Mouse (Mus musculus): ENCODE measurements around the gene Zfp867. TPM values are rescaled to one million over a fixed set of nuclear protein-coding genes. Genes with fewer than 3 reads are reported as not detected.
A peak's percentile ranks its signal among the peaks of the same experiment; 100 is the strongest.

Gene Zfp867
- 12.2 TPM in 2 replicates for polyA plus RNA-seq (2015; fragmentation: Nextera tagmentation; extraction: Ambion mirVana)

DNA sequence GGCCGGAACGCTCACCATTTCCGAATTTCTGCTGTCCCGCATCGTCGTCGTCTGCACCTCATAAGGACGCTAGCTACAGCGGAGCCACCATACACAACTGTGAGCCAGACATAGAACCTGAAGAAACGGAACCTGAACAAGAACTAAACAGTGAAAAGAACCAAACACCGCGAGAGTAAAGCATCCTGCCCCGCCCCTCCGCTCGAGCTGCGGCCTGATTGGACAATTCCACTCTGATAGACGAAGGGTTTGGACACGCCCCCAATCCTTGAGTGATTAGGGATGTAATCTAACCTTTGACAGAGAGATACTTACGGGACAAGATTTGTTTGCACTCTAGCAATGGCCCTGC lies at the start of gene Zfp867:
Gene Zfp867, minus strand, starts transcription at position 149 of the 352 bp plus-strand sequence.
- peak within 1 kb of the TSS; percentile 72 for H3K27ac ChIP-seq (replicated peaks)
- ATAC-seq (ENCODE audit: low read depth) = peak; percentile 88
- under 1% methylated on average over 19 of the region's 19 CpGs for WGBS

DNA sequence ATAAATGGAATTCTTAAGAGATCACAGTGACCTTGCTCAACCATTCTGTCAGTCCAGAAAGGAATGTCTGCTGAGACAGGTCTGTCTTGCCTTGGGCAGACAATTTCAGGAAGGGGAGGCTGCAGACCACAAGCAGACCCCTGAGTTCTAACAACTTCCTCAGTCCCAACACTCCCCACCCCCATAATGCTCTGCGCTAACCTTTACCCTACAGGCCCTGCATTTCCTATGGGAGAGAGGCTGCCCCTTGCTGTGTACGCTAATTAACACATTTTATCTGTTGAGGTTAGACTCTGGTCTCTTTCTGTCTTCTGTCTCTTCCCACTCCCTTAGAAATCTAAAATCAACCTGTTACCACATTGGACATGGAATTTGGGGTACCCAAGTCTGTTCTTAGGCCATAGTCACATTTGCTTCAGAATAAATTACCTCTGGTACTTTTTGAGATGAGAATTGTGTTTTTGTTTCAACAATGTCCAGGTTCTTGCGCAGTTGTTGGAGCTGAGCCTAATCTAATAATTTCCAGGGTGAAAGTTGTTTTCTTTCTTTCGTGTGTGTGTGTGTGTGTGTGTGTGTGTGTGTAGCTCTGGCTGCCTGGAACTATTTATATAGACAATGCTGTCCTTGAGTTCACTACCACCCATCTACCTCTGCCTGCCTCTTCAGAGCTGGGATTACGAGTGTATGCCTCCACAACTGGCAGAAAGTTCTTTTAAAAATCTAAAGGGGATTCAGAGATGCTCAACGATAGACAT lies 47.6 kb upstream of the Zfp867 start:
- H3K27me3 ChIP-seq = no peaks in the 10 kb centered on the region
- no peaks in the 10 kb centered on the region for H3K9me3 ChIP-seq
- H3K4me1 ChIP-seq (replicated peaks) = 0 out of 2 replicates have a peak, but pooled peaks cover 9% of the 10 kb centered on the region
- H3K4me3 ChIP-seq = no peak overlapping the region
- no peak for ATAC-seq (ENCODE audit: low read depth)
- no peak overlapping the region for H3K4me2 ChIP-seq
- 71% methylated on average over 6 of the region's 6 CpGs for whole genome bisulfite sequencing
- H3K9ac ChIP-seq = no peak overlapping the region
- no peaks in the 10 kb centered on the region for H3K36me3 ChIP-seq
- no peak overlapping the region for H3K27ac ChIP-seq (replicated peaks)

More for the DNA sequence above, at the start of gene Zfp867:
- Histone ChIP-seq H3K4me3 (peak within 1 kb of the TSS; percentile 75), H3K9ac (peak within 1 kb of the TSS; percentile 88), H3K9me3 (no peaks in the 10 kb centered on the region), H3K4me1 (replicated peaks) (peaks cover 17% of the 10 kb centered on the region), H3K36me3 (0 out of 2 replicates have a peak, but pooled peaks cover 2% of the 10 kb centered on the region), H3K27me3 (no peaks in the 10 kb centered on the region; the same call in 1 of the 2 replicates), H3K4me2 (peak within 1 kb of the TSS; percentile 88)

DNA sequence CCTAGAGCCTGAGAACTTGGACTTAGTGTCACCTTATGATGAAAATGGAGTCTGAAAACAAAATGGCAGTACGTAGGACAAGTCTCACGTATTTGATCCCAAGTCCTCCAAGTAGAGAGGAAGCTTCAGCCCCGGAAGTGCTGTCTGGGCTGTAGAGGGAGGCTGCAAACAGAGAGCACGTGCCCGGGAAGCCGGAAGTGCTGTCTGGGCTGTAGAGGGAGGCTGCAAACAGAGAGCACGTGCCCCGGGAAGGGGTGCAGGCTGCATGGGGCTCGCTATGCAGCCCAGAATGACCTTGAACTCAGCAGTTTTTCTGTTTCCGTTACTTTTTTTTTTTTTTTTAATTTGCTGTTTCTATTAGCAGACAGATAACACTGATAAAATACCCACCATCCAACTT lies 46.0 kb upstream of the Zfp867 start:
- WGBS = 75% methylated on average over 10 of the region's 10 CpGs
- H3K4me1 ChIP-seq (replicated peaks) = 0 out of 2 replicates have a peak, but pooled peaks cover 9% of the 10 kb centered on the region
- H3K4me3 ChIP-seq = no peak overlapping the region
- ATAC-seq (ENCODE audit: low read depth) = no peak
- no peak overlapping the region for H3K9ac ChIP-seq
- H3K27me3 ChIP-seq = no peaks in the 10 kb centered on the region
- no peaks in the 10 kb centered on the region for H3K9me3 ChIP-seq
- H3K4me2 ChIP-seq = no peak overlapping the region
- no peaks in the 10 kb centered on the region for H3K36me3 ChIP-seq
- no peak overlapping the region for H3K27ac ChIP-seq (replicated peaks)

DNA sequence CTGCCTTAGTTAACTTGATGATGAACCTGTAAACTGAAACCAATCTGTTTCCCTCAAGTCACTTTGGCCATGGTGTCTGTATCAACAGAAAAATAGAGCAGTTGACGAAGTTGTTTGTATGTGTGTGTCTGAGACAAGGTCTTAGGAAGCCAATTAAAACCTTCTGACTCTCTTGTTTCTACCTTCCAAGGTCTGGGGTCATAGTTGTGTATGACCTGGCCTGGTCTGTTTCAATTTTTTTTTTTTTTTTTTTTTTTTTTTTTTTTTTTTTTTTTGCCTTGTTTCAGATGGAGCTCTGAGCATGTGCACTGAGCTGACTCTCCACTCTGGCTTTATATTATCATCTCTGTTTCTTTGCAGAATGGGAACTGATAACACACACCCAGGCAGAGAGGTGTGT lies 45.2 kb upstream of the Zfp867 start:
- Histone ChIP-seq H3K27me3 (no peaks in the 10 kb centered on the region), H3K4me3 (no peak overlapping the region), H3K9me3 (no peaks in the 10 kb centered on the region), H3K36me3 (no peaks in the 10 kb centered on the region), H3K27ac (replicated peaks) (no peak overlapping the region), H3K4me1 (replicated peaks) (0 out of 2 replicates have a peak, but pooled peaks cover 9% of the 10 kb centered on the region), H3K4me2 (no peak overlapping the region), H3K9ac (no peak overlapping the region)
- no peak for ATAC-seq (ENCODE audit: low read depth)
- 97% methylated on average over 1 of the region's 1 CpGs for WGBS

DNA sequence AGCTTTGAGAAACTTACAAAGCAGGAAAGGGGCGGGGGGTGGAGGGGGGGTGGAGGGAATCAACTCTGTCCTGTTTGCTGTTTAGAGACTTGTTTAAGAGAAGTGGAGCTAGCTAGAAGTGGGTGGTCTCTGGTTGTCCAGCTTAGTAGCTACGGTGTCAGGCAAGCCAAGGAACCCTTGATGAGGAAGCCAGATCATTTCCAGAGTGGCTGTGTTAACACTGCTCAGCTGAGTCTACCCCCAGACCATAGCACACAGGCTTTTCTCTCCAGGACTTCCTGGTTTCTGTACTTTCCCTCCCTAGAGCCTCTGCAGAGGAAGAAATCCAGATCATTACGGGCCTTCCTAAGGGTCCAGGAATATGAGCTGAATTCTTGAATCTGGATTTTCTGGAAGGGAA lies 42.5 kb upstream of the Zfp867 start:
- H3K4me1 ChIP-seq (replicated peaks) = 0 out of 2 replicates have a peak, but pooled peaks cover 7% of the 10 kb centered on the region
- no peak overlapping the region for H3K4me3 ChIP-seq
- H3K4me2 ChIP-seq = no peak overlapping the region
- H3K27ac ChIP-seq (replicated peaks) = no peak overlapping the region
- no peaks in the 10 kb centered on the region for H3K9me3 ChIP-seq
- no peaks in the 10 kb centered on the region for H3K27me3 ChIP-seq
- 78% methylated on average over 3 of the region's 3 CpGs for WGBS
- no peak for ATAC-seq (ENCODE audit: low read depth)
- no peak overlapping the region for H3K9ac ChIP-seq
- H3K36me3 ChIP-seq = peaks cover 16% of the 10 kb centered on the region

DNA sequence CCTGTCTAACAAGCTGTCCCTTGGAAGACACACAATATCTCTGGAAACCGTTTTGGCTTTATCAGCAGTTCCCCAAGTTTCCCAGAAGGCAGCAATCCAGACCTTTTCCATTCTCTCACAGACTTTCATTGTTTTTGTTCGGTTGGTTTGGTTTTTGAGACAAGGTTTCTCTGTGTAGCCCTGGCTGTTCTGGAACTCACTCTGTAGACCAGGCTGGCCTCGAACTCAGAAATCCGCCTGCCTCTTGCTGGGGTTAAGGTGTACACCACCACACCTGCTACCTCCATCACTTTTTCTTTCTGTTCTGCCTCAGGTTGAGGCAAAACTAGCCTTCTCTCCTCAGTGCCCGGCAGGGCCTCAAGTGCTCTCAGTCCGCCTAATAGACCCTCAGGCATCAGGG lies 42.1 kb upstream of the Zfp867 start:
- Histone ChIP-seq H3K27me3 (no peaks in the 10 kb centered on the region), H3K36me3 (peaks cover 20% of the 10 kb centered on the region), H3K9me3 (no peaks in the 10 kb centered on the region), H3K9ac (no peak overlapping the region), H3K4me2 (no peak overlapping the region), H3K27ac (replicated peaks) (no peak overlapping the region), H3K4me1 (replicated peaks) (0 out of 2 replicates have a peak, but pooled peaks cover 3% of the 10 kb centered on the region), H3K4me3 (no peak overlapping the region)
- WGBS = 70% methylated on average over 6 of the region's 6 CpGs
- no peak for ATAC-seq (ENCODE audit: low read depth)

DNA sequence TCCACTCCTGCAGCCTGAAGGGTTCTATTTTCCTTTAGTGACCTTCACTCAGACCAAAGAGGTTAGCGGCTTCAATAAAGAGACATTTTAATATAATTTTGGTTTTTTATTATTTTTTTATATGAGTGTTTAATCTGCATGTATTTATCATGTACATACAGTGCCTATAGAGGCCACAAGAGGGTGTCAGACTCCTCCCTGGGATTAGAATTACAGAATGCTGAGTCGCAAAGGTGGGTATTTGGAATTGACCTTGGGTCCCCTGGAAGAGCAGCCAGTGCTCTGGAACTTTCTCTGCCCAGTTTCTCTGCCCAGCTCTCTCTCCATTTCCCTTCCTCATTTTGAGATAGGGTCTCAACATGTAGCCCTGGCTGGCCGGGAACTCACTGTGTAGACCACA lies 41.3 kb upstream of the Zfp867 start:
- Histone ChIP-seq H3K9me3 (no peaks in the 10 kb centered on the region), H3K36me3 (peaks cover 20% of the 10 kb centered on the region), H3K4me3 (no peak overlapping the region), H3K27me3 (no peaks in the 10 kb centered on the region), H3K4me2 (no peak overlapping the region), H3K27ac (replicated peaks) (no peak overlapping the region), H3K4me1 (replicated peaks) (0 out of 2 replicates have a peak, but pooled peaks cover 4% of the 10 kb centered on the region), H3K9ac (no peak overlapping the region)
- no peak; the same call in 1 of the 2 replicates for ATAC-seq (ENCODE audit: low read depth)
- WGBS = 88% methylated on average over 3 of the region's 3 CpGs

DNA sequence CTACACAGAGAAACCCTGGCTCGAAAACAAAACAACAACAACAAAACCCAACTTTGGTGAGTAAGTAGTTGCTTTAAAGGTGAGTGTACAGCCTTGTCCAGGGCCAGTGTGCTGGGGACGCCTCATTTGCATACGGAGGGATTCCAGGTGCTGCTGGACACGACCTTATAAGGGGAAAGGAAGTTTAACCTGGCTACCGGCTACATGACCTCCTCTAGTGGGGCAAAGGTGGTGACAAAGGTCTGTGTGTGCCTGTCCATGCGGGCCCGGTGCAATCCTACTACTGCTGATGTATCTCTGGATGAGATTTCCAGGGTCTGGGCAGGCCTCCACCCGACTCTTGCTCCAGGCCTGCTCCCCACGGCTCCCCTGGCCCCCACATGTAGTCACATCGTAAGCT lies 40.5 kb upstream of the Zfp867 start:
- Histone ChIP-seq H3K27me3 (no peaks in the 10 kb centered on the region), H3K9me3 (no peaks in the 10 kb centered on the region), H3K4me1 (replicated peaks) (peaks cover 9% of the 10 kb centered on the region), H3K4me2 (no peak overlapping the region), H3K36me3 (peaks cover 20% of the 10 kb centered on the region), H3K9ac (no peak overlapping the region), H3K4me3 (no peak overlapping the region), H3K27ac (replicated peaks) (no peak overlapping the region)
- no peak for ATAC-seq (ENCODE audit: low read depth)
- 94% methylated on average over 10 of the region's 10 CpGs for WGBS

DNA sequence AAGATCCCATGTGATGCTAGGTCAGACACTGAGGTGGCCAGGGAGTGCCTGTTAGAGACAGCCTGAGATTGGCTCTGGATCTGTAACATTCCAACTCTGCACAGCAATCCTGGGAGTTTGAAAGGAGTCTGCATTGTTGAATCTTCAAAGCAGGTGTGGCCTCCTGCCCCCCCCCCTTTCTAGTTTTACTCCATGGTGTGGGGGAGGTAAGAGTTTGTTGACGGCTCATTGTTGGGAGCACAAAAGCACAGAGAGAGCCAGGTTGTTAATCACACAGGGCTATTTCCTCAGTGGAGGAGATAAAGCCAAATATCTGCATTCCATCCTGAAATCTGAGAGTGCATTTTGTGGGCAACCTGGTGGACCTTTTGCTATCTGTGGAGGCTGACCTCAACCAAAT lies 39.3 kb upstream of the Zfp867 start:
- peaks cover 20% of the 10 kb centered on the region for H3K4me1 ChIP-seq (replicated peaks)
- H3K4me2 ChIP-seq = no peak overlapping the region
- no peaks in the 10 kb centered on the region for H3K9me3 ChIP-seq
- H3K36me3 ChIP-seq = peaks cover 20% of the 10 kb centered on the region
- no peak overlapping the region for H3K4me3 ChIP-seq
- H3K27ac ChIP-seq (replicated peaks) = no peak overlapping the region
- WGBS = 24% methylated on average over 1 of the region's 1 CpGs
- no peaks in the 10 kb centered on the region for H3K27me3 ChIP-seq
- no peak overlapping the region for H3K9ac ChIP-seq
- no peak for ATAC-seq (ENCODE audit: low read depth)

DNA sequence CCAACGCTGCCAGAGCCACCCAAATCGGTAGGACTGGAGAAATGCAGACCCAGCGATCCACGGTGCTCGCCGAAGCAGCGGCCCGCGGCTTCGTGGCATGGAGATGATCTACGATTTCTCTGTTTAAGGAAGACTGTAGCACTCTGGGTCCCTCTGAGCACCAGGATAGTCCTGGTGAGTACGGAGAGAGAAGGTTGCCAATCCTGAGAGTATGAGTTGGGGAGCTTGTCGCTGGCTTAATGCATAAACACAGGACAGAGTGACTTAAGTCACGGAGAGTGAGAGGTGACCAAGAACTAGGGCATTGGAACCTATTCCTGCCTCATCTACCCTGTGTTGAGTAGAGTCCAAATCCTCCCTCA lies 34.4 kb upstream of the Zfp867 start:
- peak; percentile 55 for ATAC-seq (ENCODE audit: low read depth)
- H3K9ac ChIP-seq = peak overlapping the region; percentile 82
- H3K4me3 ChIP-seq = peak overlapping the region; percentile 52
- 0% methylated on average over 14 of the region's 14 CpGs for WGBS
- no peaks in the 10 kb centered on the region for H3K27me3 ChIP-seq
- peaks cover 46% of the 10 kb centered on the region for H3K36me3 ChIP-seq
- peak overlapping the region; percentile 90 for H3K4me2 ChIP-seq
- peak overlapping the region; percentile 94 for H3K27ac ChIP-seq (replicated peaks)
- H3K9me3 ChIP-seq = no peaks in the 10 kb centered on the region
- H3K4me1 ChIP-seq (replicated peaks) = peaks cover 29% of the 10 kb centered on the region

DNA sequence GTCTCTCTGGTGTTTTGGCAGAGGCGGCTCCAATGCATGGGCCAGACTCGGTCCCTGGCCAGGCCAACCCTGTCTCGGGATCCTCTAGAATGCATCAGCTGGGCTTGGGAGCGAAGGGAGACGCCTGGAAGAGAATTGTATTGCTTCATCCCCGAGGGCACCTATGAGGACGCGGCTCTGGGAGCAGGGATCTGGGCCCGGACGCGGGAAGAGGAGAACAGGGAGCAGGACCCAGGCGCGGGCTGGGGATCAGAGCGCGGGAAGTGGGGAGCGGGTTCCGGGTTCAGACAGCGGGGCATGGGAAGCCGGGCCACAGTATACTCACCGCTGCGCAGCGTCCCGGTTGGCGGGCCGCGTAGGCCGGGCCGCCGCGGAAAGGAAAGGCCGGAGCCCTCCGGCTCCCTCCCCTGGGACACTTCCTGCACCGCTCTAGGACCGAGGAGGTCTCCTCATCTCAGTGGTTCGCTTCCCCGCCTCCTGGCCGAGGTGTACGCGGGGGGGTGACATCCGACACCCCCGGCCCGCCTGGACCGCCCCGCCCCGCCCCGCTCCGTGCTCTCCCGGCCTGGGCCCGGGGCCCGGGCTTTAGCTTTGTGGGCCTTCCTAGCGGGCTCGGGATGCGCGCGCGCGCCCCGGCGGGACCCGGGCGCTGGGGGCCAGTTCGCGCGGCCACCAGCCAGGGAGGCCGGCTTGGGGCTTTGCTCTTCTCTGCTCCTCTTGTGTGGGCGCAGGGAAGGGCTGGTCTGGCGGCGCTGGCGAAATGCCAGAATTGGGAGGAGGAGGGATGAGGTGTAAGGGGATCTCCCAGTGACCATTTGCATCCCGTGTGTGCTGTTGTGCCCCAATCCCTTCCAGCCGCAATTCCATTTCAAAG lies 33.8 kb upstream of the Zfp867 start:
- under 1% methylated on average over 61 of the region's 71 CpGs for WGBS
- peak; percentile 88 for ATAC-seq (ENCODE audit: low read depth)

DNA sequence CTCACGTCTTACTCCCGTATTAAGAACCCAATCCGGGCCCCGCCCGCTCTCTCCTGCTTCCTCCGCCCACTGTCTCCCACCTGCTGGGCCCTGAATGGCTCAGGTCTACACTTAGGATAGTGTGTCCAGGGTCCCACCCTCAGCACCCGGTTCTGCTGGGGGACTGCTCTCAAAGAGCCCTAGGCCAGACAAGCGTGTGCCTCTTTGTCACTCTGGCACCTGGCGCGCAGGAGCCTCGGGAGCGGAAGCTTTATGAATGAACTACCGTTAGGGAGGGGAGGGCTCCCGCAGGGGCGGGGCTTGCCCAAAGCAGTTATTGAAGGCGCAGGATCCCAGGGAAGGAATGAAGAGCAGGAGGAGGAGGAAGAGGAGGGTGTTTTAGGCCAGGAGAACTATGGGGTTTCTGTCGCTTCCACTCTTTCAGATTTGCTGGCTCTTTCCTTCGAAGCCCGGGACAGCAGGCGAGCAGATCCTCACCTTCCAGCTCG lies 33.1 kb upstream of the Zfp867 start:
- Histone ChIP-seq H3K27ac (replicated peaks) (peak overlapping the region; percentile 94), H3K9me3 (no peaks in the 10 kb centered on the region), H3K27me3 (no peaks in the 10 kb centered on the region), H3K4me2 (peak overlapping the region; percentile 90), H3K36me3 (peaks cover 46% of the 10 kb centered on the region), H3K9ac (peak overlapping the region; percentile 82), H3K4me1 (replicated peaks) (peaks cover 29% of the 10 kb centered on the region), H3K4me3 (peak overlapping the region; percentile 52)
- under 1% methylated on average over 21 of the region's 21 CpGs for WGBS
- ATAC-seq (ENCODE audit: low read depth) = peak; percentile 57

More for the DNA sequence above, 33.8 kb upstream of the Zfp867 start:
- H3K4me1 ChIP-seq (replicated peaks) = peaks cover 29% of the 10 kb centered on the region
- peak overlapping the region; percentile 94 for H3K27ac ChIP-seq (replicated peaks)
- no peaks in the 10 kb centered on the region for H3K27me3 ChIP-seq
- H3K9me3 ChIP-seq = no peaks in the 10 kb centered on the region
- peaks cover 46% of the 10 kb centered on the region for H3K36me3 ChIP-seq
- H3K4me2 ChIP-seq = peak overlapping the region; percentile 90
- peak overlapping the region; percentile 82 for H3K9ac ChIP-seq
- peak overlapping the region; percentile 52 for H3K4me3 ChIP-seq
